Mouse (Mus musculus) lung, postnatal 0 days (tissue): ENCODE measurements at regions not wholly inside any gene's neighbourhood (a gene's known extent, or its start where the extent isn't known, plus 50 kb on each side); places are given as distances from the start of the nearest gene placed in this dataset.
A peak's percentile ranks its signal among the peaks of the same experiment; 100 is the strongest.

Source experiments
- ATAC-seq: fragments of 200-750 bp; cut with Nextera tagmentation; 2 replicates; pipeline ENCODE4 v1.8.0; 2017; ENCODE audit warnings: moderate library complexity
- DNase-seq: peaks from one replicate; pipeline ENCODE4 v3.0.0-alpha.2; 2016; ENCODE audit warnings: low spot score
- H3K27ac ChIP-seq: fragments of 300-500 bp; sonication (generic); 2 replicates; pipeline ENCODE4 v1.5.1; 2014; ENCODE audit warnings: antibody characterized with exemption, mild to moderate bottlenecking, low read length, mixed read lengths
- H3K27me3 ChIP-seq: fragments of 300-500 bp; sonication (generic); replicated peaks from 2 replicates; pipeline ENCODE4 v1.6.1; 2014; ENCODE audit warnings: low read length, mixed read lengths; ENCODE audit not compliant: insufficient read depth
- H3K36me3 ChIP-seq: fragments of 300-500 bp; sonication (generic); 2 replicates; pipeline ENCODE4 v1.6.1; 2014; ENCODE audit warnings: low read length, mixed read lengths; ENCODE audit not compliant: insufficient read depth
- H3K4me1 ChIP-seq: fragments of 300-500 bp; sonication (generic); 2 replicates; pipeline ENCODE4 v1.6.1; 2014; ENCODE audit warnings: antibody characterized with exemption, low read depth, low read length, mixed read lengths; ENCODE audit not compliant: insufficient read depth
- H3K4me2 ChIP-seq: fragments of 300-500 bp; sonication (generic); replicated peaks from 2 replicates; pipeline ENCODE4 v1.6.1; 2014; ENCODE audit warnings: low read depth, mild to moderate bottlenecking, low read length, moderate library complexity, mixed read lengths
- H3K4me3 ChIP-seq: fragments of 300-500 bp; sonication (generic); 2 replicates; pipeline ENCODE4 v1.5.1; 2014; ENCODE audit warnings: low read depth, low read length
- H3K9ac ChIP-seq: fragments of 300-500 bp; sonication (generic); replicated peaks from 2 replicates; pipeline ENCODE4 v1.6.1; 2014; ENCODE audit warnings: low read depth, mild to moderate bottlenecking
- H3K9me3 ChIP-seq: fragments of 300-500 bp; sonication (generic); 2 replicates; pipeline ENCODE4 v1.6.1; 2016; ENCODE audit warnings: low read length, mixed read lengths
- CTCF ChIP-seq: IDR thresholded peaks from 2 replicates; pipeline ENCODE4 v1.5.1; 2016; ENCODE audit warnings: antibody characterized with exemption, mild to moderate bottlenecking
- EP300 ChIP-seq: IDR thresholded peaks from 2 replicates; pipeline ENCODE4 v1.6.1; 2016; ENCODE audit warnings: antibody characterized with exemption, mild to moderate bottlenecking, control low read depth
- WGBS: fragments of 180-500 bp; shearing (Covaris S2); extraction: QIAGEN DNeasy Blood & Tissue Kit; methylation state at CpG from one replicate; pipeline ENCODE4 v1.1.7; 2014; 5-methylcytosine and 5-hydroxymethylcytosine counted together

DNA sequence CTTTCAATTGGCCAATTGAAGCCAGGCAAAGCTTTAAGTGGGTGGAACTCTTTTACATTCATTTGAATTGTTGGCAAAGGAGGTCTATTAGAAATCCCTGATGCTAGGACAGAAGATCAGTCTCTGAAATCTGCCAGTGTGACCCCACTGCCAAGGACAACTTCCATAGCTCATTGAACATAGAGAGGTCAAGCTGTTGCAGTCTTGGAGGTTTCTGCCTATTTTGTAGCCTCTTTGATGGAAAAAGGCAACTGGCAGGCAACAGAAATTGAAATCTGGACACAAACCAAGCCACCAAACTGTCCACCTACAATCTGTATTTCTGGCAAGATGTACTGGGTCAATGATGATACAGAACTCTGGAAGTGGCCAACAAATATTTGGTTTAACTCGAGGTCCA lies 765.3 kb downstream of the Cdh8 start:
- ATAC-seq = no peak
- Histone ChIP-seq H3K9ac (no peak overlapping the region), H3K36me3 (no peaks in the 10 kb centered on the region), H3K27me3 (no peaks in the 10 kb centered on the region), H3K27ac (no peak overlapping the region), H3K4me2 (no peak overlapping the region), H3K9me3 (no peaks in the 10 kb centered on the region), H3K4me3 (no peak overlapping the region), H3K4me1 (no peaks in the 10 kb centered on the region)
- TF ChIP-seq CTCF (no peak), EP300 (no peak)
- no peak for DNase-seq
- 82% methylated on average over 1 of the region's 1 CpGs for WGBS

- no peak overlapping the region for H3K9ac ChIP-seq
- H3K4me1 ChIP-seq = no peaks in the 10 kb centered on the region
- H3K9me3 ChIP-seq = no peaks in the 10 kb centered on the region
- no peak overlapping the region for H3K4me3 ChIP-seq
- no peaks in the 10 kb centered on the region for H3K36me3 ChIP-seq
- H3K27me3 ChIP-seq = no peaks in the 10 kb centered on the region
- TF ChIP-seq CTCF (no peak), EP300 (no peak)
- 91% methylated on average over 5 of the region's 5 CpGs for WGBS
- no peak overlapping the region for H3K4me2 ChIP-seq
- ATAC-seq (no peak), DNase-seq (no peak)
- no peak overlapping the region for H3K27ac ChIP-seq
Observed at GRCm38 (mm10) chr8:98628151-98628550, 788.1 kb downstream of the Cdh8 start.

DNA sequence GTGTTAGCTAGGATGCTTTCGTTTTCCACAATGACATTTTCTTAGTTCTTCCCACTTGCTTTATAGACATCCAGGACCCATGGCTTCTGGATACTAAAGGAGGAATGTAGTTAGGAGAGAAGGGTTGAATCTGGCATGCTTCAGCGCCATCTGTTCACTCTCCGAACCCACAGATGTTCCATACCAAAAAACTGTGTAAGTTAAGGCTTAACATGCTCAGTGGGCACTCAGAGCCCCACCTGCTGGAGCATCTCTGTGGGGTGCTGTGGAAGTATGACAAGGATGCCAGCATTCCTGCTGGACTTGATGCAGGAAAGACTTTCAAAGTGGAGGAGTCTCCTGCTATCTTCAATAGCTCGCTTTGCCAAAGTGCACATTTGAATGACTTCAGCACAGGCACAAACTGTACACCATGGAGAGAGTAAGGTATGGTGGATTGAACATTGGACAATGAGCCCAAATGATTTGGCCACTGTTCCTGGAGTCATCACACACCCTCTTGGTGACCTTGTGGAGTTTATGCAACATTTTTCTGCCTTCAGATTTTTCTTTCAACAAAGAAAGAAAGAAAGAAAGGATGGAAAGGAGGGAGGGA lies 802.3 kb downstream of the Cdh8 start:
- Histone ChIP-seq H3K9me3 (no peaks in the 10 kb centered on the region), H3K27me3 (no peaks in the 10 kb centered on the region), H3K4me1 (no peaks in the 10 kb centered on the region), H3K27ac (no peak overlapping the region), H3K4me2 (no peak overlapping the region), H3K9ac (no peak overlapping the region), H3K4me3 (no peak overlapping the region), H3K36me3 (no peaks in the 10 kb centered on the region)
- 81% methylated on average over 4 of the region's 4 CpGs for WGBS
- ATAC-seq (no peak), DNase-seq (no peak)
- TF ChIP-seq EP300 = no peak
- no peak for TF ChIP-seq CTCF

DNA sequence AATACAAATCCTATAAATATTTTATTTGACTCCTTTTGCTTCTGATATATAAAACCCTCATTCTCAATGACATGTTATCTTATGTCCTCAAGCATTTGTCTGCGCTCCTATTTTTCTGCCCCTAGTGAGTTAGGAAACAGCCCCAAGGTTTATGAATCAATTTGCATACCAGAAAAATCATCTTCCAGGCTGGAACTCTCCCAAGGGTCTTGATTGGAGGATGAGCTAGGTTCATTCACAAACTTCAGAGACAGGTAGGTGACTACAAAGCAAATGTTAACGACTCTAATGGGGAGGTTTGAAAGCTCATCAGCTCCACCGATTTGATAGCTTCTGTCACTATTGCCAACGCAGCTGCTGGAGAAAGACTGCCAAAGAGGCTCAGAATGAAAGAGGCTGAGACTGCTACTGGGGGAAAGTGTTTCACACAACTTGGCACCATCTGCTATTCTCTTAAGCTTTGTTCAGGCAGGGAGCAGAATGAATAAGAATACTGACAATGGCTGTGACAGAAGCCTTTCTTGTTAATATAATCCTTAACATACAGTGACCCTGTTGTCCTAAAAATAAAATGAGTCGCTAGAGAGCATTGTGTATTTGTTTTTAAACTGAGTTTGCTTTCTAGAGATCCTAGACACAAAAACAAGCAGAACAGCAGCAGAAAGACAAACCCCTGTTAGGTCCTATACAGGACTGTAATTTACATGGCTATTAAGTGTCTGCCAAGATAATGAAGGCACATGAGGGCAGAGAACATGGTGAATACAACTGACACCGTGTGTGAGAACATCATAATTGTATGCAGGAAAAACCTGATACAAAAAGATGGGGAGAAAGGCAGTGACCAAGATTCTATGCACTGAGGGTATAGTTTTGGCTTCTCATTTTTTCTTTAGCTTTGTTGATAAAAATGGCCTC lies 843.4 kb downstream of the Cdh8 start:
- no peak overlapping the region for H3K4me2 ChIP-seq
- H3K9me3 ChIP-seq = no peaks in the 10 kb centered on the region
- H3K4me1 ChIP-seq = no peaks in the 10 kb centered on the region
- no peaks in the 10 kb centered on the region for H3K27me3 ChIP-seq
- no peak overlapping the region for H3K27ac ChIP-seq
- ATAC-seq = no peak
- TF ChIP-seq CTCF (no peak), EP300 (no peak)
- 59% methylated on average over 6 of the region's 6 CpGs for WGBS
- no peak overlapping the region for H3K4me3 ChIP-seq
- H3K36me3 ChIP-seq = no peaks in the 10 kb centered on the region
- H3K9ac ChIP-seq = no peak overlapping the region
- peak; percentile 6 for DNase-seq

DNA sequence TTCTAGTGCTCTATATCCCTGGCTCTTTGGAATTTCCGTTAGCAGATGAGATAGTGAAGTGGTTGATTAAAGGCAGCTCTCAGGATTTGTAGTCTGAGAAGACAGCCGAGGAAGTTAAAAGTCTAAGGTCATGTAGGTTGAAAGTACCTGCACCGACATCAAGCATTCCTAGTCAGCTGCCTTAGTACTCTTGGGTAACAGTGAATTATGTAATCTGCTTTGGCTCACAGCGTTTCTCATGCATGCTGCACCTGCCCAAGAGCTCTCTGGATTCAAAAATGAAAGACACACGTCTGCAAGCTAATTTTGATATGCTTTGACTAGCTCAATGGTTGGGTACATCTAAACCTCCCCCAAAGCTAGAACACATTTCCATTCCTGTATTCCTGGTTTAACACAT lies 849.6 kb downstream of the Cdh8 start:
- 43% methylated on average over 5 of the region's 5 CpGs for WGBS
- peak; percentile 61 for ATAC-seq
- H3K9me3 ChIP-seq = no peaks in the 10 kb centered on the region
- H3K27me3 ChIP-seq = no peaks in the 10 kb centered on the region
- H3K9ac ChIP-seq = no peak overlapping the region
- peak; percentile 53 for DNase-seq
- no peaks in the 10 kb centered on the region for H3K36me3 ChIP-seq
- H3K27ac ChIP-seq = no peak overlapping the region
- no peak overlapping the region for H3K4me2 ChIP-seq
- TF ChIP-seq EP300 (no peak), CTCF (no peak)
- no peaks in the 10 kb centered on the region for H3K4me1 ChIP-seq
- no peak overlapping the region for H3K4me3 ChIP-seq

- 83% methylated on average over 4 of the region's 4 CpGs for WGBS
- H3K4me2 ChIP-seq = no peak overlapping the region
- H3K36me3 ChIP-seq = no peaks in the 10 kb centered on the region
- H3K4me3 ChIP-seq = no peak overlapping the region
- H3K27ac ChIP-seq = no peak overlapping the region
- no peak for TF ChIP-seq CTCF
- TF ChIP-seq EP300 = no peak
- ATAC-seq (no peak), DNase-seq (no peak)
- no peaks in the 10 kb centered on the region for H3K27me3 ChIP-seq
- no peak overlapping the region for H3K9ac ChIP-seq
- no peaks in the 10 kb centered on the region for H3K4me1 ChIP-seq
- H3K9me3 ChIP-seq = no peaks in the 10 kb centered on the region
Observed at GRCm38 (mm10) chr8:98518459-98518858, 897.8 kb downstream of the Cdh8 start.
